Mouse (Mus musculus) adrenal gland, adult 8-10 months (tissue): ENCODE measurements at regions not wholly inside any gene's neighbourhood (a gene's known extent, or its start where the extent isn't known, plus 50 kb on each side); places are given as distances from the start of the nearest gene placed in this dataset.
A peak's percentile ranks its signal among the peaks of the same experiment; 100 is the strongest.

Experiments used
- DNase-seq: peaks from one replicate; pipeline ENCODE4 v3.0.0; 2022

GRCm38 (mm10) chr10:25118674-25119670 lies 188.7 kb downstream of the Akap7 start:
- no peak for DNase-seq

GRCm38 (mm10) chr10:25114316-25114715 lies 187.0 kb upstream of the Arg1 start:
- no peak for DNase-seq

- no peak for DNase-seq
Measured at GRCm38 (mm10) chr10:25112449-25113171, 185.3 kb upstream of the Arg1 start.

- no peak for DNase-seq
Measured at GRCm38 (mm10) chr10:25111636-25112422, 184.5 kb upstream of the Arg1 start.

DNA sequence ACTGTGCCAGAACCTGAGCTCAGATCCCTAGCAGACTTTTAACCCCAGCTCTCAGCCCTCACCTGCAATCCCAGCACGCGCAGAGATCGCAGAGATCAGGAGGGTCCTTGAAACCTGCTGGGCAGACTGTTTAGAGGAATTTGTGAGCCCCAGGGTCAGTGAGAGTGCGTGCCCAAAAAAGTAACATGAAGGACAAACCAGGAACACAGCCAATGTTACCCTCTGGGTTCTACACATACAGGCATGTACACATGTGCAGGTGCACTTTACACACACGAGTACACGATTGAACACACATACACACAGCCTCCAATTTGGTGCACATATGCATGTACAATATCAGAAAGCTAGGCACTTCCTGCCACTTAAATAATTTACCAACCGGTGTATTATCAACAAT lies 183.9 kb upstream of the Arg1 start:
- no peak for DNase-seq

GRCm38 (mm10) chr10:25098070-25098469 lies 170.8 kb upstream of the Arg1 start:
- no peak for DNase-seq

GRCm38 (mm10) chr10:25089705-25090386 lies 162.6 kb upstream of the Arg1 start:
- no peak for DNase-seq

- DNase-seq, result no peak
Measured at GRCm38 (mm10) chr10:25086745-25087144, 159.5 kb upstream of the Arg1 start.

DNA sequence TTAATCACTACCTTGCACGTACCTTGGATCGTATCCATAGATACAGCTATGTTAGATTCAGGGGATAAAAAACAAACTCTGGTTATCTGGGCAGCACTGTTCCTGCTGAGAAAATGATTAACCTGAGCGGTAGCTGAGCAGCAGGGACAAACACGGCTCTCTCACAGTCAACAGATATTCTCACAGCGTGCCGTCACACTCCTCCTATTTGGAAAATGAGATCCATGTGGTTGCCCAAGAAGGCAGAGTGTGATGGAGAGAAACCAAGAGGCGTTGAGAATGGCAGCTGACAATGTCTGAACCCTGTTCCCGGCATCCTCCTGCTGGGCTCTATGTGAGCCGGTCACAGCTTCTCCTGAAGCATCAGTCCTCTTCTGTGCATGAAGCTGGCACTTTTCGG lies 155.6 kb upstream of the Arg1 start:
- no peak for DNase-seq

GRCm38 (mm10) chr10:25072617-25073016 lies 145.3 kb upstream of the Arg1 start:
- no peak for DNase-seq

DNA sequence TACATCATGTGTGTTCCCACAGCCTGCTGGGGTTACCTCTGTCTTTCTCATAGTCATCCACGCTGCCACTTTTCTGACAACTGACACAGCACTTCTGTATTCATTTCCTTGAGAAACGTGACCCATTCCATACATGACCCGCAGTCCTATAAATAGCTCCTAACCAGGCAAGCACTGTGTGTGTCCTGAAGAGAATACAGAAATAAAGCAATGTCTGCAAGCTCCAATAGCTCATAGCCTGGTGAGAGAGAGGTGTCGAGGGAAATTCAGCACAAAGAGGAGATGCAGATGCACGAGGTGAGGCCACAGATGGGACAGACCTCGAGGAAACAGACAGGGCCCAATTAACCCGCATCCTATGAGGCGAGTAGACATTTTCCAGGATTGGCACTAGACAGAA lies 141.0 kb upstream of the Arg1 start:
- no peak for DNase-seq

DNA sequence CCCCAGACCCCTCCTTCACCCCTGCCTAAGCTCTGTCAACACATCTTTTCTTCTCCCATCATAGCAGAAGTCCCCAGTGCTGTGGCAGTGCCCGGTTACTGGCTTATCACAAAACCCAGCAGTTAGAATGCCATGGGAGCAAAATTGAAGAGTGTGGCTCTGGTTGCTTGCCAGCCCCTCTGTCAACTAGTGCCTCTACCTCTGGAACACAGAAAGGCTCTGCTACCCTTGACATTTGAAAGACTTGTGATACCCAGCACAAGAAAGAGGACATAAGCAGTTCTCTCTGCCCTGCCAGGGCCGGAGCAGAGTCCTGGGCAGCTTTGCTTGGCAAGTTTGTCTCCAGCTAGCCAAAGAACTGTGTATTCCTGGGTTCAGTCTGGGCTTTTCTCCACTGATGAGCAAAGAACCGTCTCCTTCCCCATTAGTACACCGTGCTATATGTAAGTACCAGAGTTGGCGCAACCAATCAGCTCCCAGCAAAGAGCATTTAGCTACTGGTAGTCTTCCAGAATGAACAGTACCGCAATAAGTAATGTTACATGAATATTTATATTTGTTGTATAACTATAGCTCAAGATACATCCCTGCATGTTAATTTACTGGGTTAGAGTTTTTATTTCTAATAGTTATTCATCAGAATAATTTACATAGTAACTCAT lies 137.5 kb upstream of the Arg1 start:
- peak; percentile 42 for DNase-seq

GRCm38 (mm10) chr10:25061402-25062055 lies 134.2 kb upstream of the Arg1 start:
- no peak for DNase-seq

GRCm38 (mm10) chr10:25058694-25059093 lies 131.4 kb upstream of the Arg1 start:
- no peak for DNase-seq

DNA sequence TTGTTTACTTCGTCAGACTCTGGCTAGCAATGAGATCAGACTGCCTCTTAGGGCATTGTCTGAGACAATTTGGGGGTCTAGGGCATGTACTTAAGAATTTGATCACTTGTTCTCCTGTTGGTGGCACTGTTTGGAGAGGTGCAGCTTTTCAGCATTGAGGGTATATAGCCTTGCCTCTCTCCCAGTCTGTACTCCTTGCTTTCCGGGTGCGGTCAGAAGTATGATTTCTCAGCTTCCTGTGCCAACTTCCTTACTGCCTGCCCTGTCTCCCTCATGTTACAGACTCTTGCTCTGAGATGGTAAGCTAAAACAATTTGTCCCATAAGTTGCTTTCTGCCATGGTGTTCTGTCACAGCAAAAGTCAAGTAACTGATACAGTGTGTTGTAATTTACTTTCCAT lies 124.7 kb upstream of the Arg1 start:
- no peak for DNase-seq

DNA sequence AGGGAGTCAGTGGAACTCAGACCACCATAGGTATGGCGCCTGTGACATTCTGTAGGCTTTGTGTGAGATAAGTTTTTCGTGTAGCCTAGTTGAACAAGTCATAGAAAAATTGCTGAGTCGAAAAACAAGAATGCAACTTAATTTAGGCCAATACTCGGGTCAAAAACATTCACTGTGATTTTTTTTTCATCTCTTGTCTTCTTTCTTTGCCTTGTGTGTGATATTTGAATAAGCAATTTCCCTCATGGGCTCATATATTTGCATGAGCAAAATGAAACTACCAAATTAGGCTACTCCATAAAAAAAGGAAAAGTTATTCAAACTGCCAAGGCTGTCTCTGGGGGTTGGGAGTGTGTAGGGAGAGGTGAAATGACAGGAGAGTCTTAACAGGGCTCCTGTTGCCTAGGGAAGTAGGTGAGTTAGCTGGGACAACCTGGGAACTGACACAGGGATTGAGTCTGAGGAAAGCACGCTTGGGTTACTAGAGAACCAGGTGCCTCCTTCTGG lies 124.1 kb upstream of the Arg1 start:
- DNase-seq, result no peak

DNA sequence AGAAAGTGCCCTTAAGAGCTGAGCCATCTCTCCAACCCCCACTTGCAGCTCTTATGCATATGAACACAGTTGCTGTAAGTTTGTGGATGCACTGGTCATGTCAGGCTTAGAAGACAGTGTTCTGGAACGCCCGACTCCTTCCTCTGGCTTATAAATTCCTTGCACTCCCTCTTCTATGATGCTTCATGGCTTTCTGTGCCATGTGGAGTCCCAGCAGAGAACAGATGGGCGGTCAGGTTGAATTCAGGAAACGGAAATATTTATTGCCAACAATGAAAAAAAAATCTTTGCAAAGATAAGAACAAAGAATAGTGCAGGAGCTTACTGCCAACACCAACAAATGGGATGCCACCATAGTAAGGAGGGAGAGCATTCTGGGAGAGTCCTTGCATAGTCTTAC lies 113.9 kb upstream of the Arg1 start:
- no peak for DNase-seq

DNA sequence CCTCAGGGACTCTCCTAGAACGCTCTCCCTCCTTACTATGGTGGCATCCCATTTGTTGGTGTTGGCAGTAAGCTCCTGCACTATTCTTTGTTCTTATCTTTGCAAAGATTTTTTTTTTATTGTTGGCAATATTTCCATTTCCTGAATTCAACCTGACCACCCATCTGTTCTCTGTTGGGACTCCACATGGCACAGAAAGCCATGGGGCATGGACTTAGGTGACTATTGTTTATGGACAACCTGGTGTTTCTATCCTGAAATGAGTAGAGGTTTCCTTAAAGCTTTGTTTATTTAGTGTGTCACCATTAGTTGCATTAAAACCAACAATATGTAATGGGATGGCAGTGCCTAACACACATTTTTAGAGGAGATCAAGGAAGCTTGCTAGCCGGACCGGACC lies 112.6 kb upstream of the Arg1 start:
- no peak for DNase-seq

DNA sequence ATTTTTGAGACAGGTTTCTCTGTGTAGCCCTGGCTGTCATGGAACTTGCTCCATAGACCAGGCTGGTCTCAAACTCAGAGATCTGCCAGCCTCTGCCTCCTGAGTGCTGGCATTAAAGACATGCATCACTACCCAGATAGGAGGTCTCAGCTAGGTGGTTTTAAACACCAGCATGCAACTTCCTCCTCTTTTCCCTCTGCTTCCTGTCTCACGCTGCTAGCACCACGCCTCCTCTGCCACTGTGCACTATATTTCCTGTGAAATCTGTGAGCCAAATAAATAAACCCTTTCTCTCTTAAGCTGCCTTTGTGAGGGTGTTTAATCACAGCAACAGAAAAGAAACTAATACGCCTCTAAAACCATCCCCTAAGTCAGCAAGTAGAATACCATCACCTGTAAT lies 109.6 kb upstream of the Arg1 start:
- no peak for DNase-seq

GRCm38 (mm10) chr10:25035363-25035762 lies 108.1 kb upstream of the Arg1 start:
- DNase-seq, result no peak

GRCm38 (mm10) chr10:25032625-25033024 lies 105.3 kb upstream of the Arg1 start:
- DNase-seq, result no peak
